In genomic region chr6:17224852-17225251, GRCm38 (mm10) we compare ENCODE assay signal across 11 mouse cellular contexts. TPM values are rescaled to one million over a fixed set of nuclear protein-coding genes. Genes with fewer than 3 reads are reported as not detected.
DNase-seq lines count a peak whose midpoint lies in the region; ATAC-seq and TF ChIP-seq lines count a peak whose summit lies in the region.
"Had no signal": no experiment of that assay in that cellular context is flagged by ENCODE, and none has a peak within 500 bp of the region (broad histone marks: within the 10 kb centered on the region; RNA-seq: fewer than 3 reads in every experiment).

No protein-coding gene starts in this region.

- no peak for TF ChIP-seq CTCF in heart, postnatal 0 days (IDR thresholded peaks at IDR 0.05; ENCODE audit: low read depth)

- H3K4me1 ChIP-seq in kidney, embryonic 15.5 days = no peaks in the 10 kb centered on the region
- H3K4me1 ChIP-seq in heart, postnatal 0 days (ENCODE audit: control insufficient read depth, insufficient read depth) = no peaks in the 10 kb centered on the region
- H3K4me1 ChIP-seq: limb, embryonic 12.5 days; midbrain, embryonic 12.5 days had no signal

- H3K27ac ChIP-seq in kidney, embryonic 15.5 days = no peak overlapping the region
- H3K27ac ChIP-seq in heart, postnatal 0 days (ENCODE audit: low read depth) = no peak overlapping the region
- H3K27ac ChIP-seq: limb, embryonic 12.5 days; midbrain, embryonic 12.5 days had no signal

- TF ChIP-seq EP300 in heart, postnatal 0 days (IDR thresholded peaks at IDR 0.05; ENCODE audit: low read depth) = 0 out of 2 replicates have a peak, but pooled peaks have one; percentile 22

- no peaks in the 10 kb centered on the region for H3K27me3 ChIP-seq in kidney, embryonic 15.5 days
- H3K27me3 ChIP-seq in heart, postnatal 0 days (ENCODE audit: control insufficient read depth, insufficient read depth, low read length) = no peaks in the 10 kb centered on the region
- H3K27me3 ChIP-seq: limb, embryonic 12.5 days; midbrain, embryonic 12.5 days had no signal

- no peak for ATAC-seq in kidney, embryonic 15.5 days (replicated peaks; ENCODE audit: low FRiP score)
- peak; percentile 60 for ATAC-seq in heart, postnatal 0 days (ENCODE audit: insufficient read depth, low read depth)
- ATAC-seq: intestine, postnatal 0 days had no signal

- 62% methylated on average over 5 of the region's 5 CpGs for WGBS in kidney, embryonic 15.5 days
- WGBS in heart, postnatal 0 days = 20% methylated on average over 5 of the region's 5 CpGs

- H3K4me3 ChIP-seq in kidney, embryonic 15.5 days (replicated peaks) = no peak overlapping the region
- H3K4me3 ChIP-seq in heart, postnatal 0 days (ENCODE audit: low read depth, low read length) = no peak overlapping the region
- H3K4me3 ChIP-seq: limb, embryonic 12.5 days; midbrain, embryonic 12.5 days had no signal

- peak; percentile 38 for DNase-seq in kidney, adult 9 months
- DNase-seq in adrenal gland, postnatal 14 days = peak; percentile 24
- DNase-seq in heart, postnatal 0 days (ENCODE audit: low spot score) = peak; percentile 72
- peak; percentile 71 for DNase-seq in lung, postnatal 25 days (ENCODE audit: low spot score)
- no peak for DNase-seq in layer of hippocampus, adult 11-12 months (ENCODE audit: low spot score)
- DNase-seq in spleen, adult 18-20 months = no peak
- DNase-seq in thymus, adult 18-20 months = no peak

- H3K9me3 ChIP-seq in kidney, embryonic 15.5 days (replicated peaks) = no peaks in the 10 kb centered on the region
- H3K9me3 ChIP-seq in heart, postnatal 0 days (replicated peaks; ENCODE audit: control insufficient read depth, low read length) = no peaks in the 10 kb centered on the region
- H3K9me3 ChIP-seq: midbrain, embryonic 12.5 days had no signal

- no peak overlapping the region for H3K4me2 ChIP-seq in kidney, embryonic 15.5 days
- no peak overlapping the region for H3K4me2 ChIP-seq in heart, postnatal 0 days (ENCODE audit: low read depth, low read length)
- H3K4me2 ChIP-seq: limb, embryonic 12.5 days; midbrain, embryonic 12.5 days had no signal

- no peaks in the 10 kb centered on the region for H3K36me3 ChIP-seq in kidney, embryonic 15.5 days
- no peaks in the 10 kb centered on the region for H3K36me3 ChIP-seq in heart, postnatal 0 days (replicated peaks; ENCODE audit: control insufficient read depth, insufficient read depth, low read length)
- H3K36me3 ChIP-seq: limb, embryonic 12.5 days; midbrain, embryonic 12.5 days had no signal

- H3K9ac ChIP-seq in kidney, embryonic 15.5 days = no peak overlapping the region
- H3K9ac ChIP-seq in heart, postnatal 0 days (replicated peaks; ENCODE audit: low read depth, low read length) = no peak overlapping the region
- H3K9ac ChIP-seq: limb, embryonic 12.5 days; midbrain, embryonic 12.5 days had no signal

RNA-seq across cellular contexts. Expression of gene Cav2, which starts 56.1 kb away (rescaled TPM):
- 32.2 and 32.3 TPM in 2 replicates for polyA plus RNA-seq in kidney, embryonic 15.5 days (2015; fragmentation: Nextera tagmentation; extraction: Ambion mirVana)
- total RNA-seq in adrenal gland, postnatal 14 days (2021) = 55.3 and 61.5 TPM in 2 replicates
- 52.2 and 78.4 TPM in 2 replicates for total RNA-seq in heart, postnatal 0 days (2014; rRNA removed; ENCODE audit: low replicate concordance)
- 58.8 and 59.4 TPM in 2 replicates for polyA plus RNA-seq in heart, postnatal 0 days (2015; fragmentation: Nextera tagmentation; extraction: Ambion mirVana)

Comparison
In these comparisons a context has a peak if more than half of its experiments do, and no peak if none do; other contexts are left out.
1. DNase-seq: peak in kidney, adult 9 months (single experiment), adrenal gland, postnatal 14 days (single experiment), heart, postnatal 0 days (single experiment) and lung, postnatal 25 days (single experiment); none in layer of hippocampus, adult 11-12 months (single experiment), spleen, adult 18-20 months (0 of 2) and thymus, adult 18-20 months (0 of 2).